Mouse (Mus musculus) limb, embryonic 14.5 days (tissue): ENCODE measurements at regions not wholly inside any gene's neighbourhood (a gene's known extent, or its start where the extent isn't known, plus 50 kb on each side); places are given as distances from the start of the nearest gene placed in this dataset.

Experiments used
- ATAC-seq: fragments of 200-750 bp; cut with Nextera tagmentation; 2 replicates; pipeline ENCODE4 v1.8.0; 2017; ENCODE audit warnings: low read depth, moderate number of reproducible peaks, moderate TSS enrichment; ENCODE audit not compliant: low FRiP score
- DNase-seq: peaks from one replicate; pipeline ENCODE4 v3.0.0-alpha.2; 2015; ENCODE audit warnings: low spot score
- H3K27ac ChIP-seq: fragments of 300-500 bp; sonication (generic); replicated peaks from 2 replicates; pipeline ENCODE4 v1.5.1; 2014; ENCODE audit warnings: low read depth, mild to moderate bottlenecking, low read length, moderate library complexity, mixed read lengths
- H3K27me3 ChIP-seq: fragments of 300-500 bp; sonication (generic); 2 replicates; pipeline ENCODE4 v1.6.1; 2014; ENCODE audit warnings: low read length, mixed read lengths; ENCODE audit not compliant: control insufficient read depth, insufficient read depth
- H3K36me3 ChIP-seq: fragments of 300-500 bp; sonication (generic); 2 replicates; pipeline ENCODE4 v1.6.1; 2014; ENCODE audit warnings: mild to moderate bottlenecking, low read length, moderate library complexity, mixed read lengths; ENCODE audit not compliant: control insufficient read depth, insufficient read depth
- H3K4me1 ChIP-seq: fragments of 300-500 bp; sonication (generic); 2 replicates; pipeline ENCODE4 v1.6.1; 2014; ENCODE audit warnings: antibody characterized with exemption, low read length, mixed read lengths; ENCODE audit not compliant: control insufficient read depth, insufficient read depth
- H3K4me2 ChIP-seq: fragments of 300-500 bp; sonication (generic); replicated peaks from 2 replicates; pipeline ENCODE4 v1.6.1; 2014; ENCODE audit warnings: low read depth, mild to moderate bottlenecking, low read length, moderate library complexity; ENCODE audit not compliant: severe bottlenecking
- H3K4me3 ChIP-seq: fragments of 300-500 bp; sonication (generic); replicated peaks from 2 replicates; pipeline ENCODE4 v1.5.1; 2014; ENCODE audit warnings: low read length
- H3K9ac ChIP-seq: fragments of 300-500 bp; sonication (generic); 2 replicates; pipeline ENCODE4 v1.6.1; 2014; ENCODE audit warnings: mild to moderate bottlenecking, low read depth, low read length, moderate library complexity; ENCODE audit not compliant: severe bottlenecking
- H3K9me3 ChIP-seq: fragments of 300-500 bp; sonication (generic); 2 replicates; pipeline ENCODE4 v1.6.1; 2016; ENCODE audit warnings: low read length; ENCODE audit not compliant: control insufficient read depth
- POLR2A ChIP-seq: fragments of 200-500 bp; IDR thresholded peaks from 2 replicates; pipeline ENCODE4 v1.8.0; 2012; ENCODE audit warnings: inconsistent platforms, mild to moderate bottlenecking, moderate library complexity, borderline replicate concordance; ENCODE audit not compliant: insufficient read depth, insufficient read length; ENCODE audit errors: extremely low read depth
- WGBS: fragments of 180-500 bp; shearing (Covaris S2); extraction: QIAGEN DNeasy Blood & Tissue Kit; methylation state at CpG from one replicate; pipeline ENCODE4 v1.1.7; 2014; 5-methylcytosine and 5-hydroxymethylcytosine counted together

GRCm38 (mm10) chr17:81878136-81878535 lies 140.0 kb upstream of the Slc8a1 start:
- H3K27me3 ChIP-seq = no peaks in the 10 kb centered on the region
- H3K36me3 ChIP-seq = no peaks in the 10 kb centered on the region
- H3K4me3 ChIP-seq = no peak overlapping the region
- no peaks in the 10 kb centered on the region for H3K9me3 ChIP-seq
- H3K4me1 ChIP-seq = no peaks in the 10 kb centered on the region
- no peak overlapping the region for H3K27ac ChIP-seq
- ATAC-seq (no peak), DNase-seq (no peak)
- no peak overlapping the region for H3K4me2 ChIP-seq
- no peak for TF ChIP-seq POLR2A
- no peak overlapping the region for H3K9ac ChIP-seq
- 93% methylated on average over 3 of the region's 3 CpGs for WGBS

DNA sequence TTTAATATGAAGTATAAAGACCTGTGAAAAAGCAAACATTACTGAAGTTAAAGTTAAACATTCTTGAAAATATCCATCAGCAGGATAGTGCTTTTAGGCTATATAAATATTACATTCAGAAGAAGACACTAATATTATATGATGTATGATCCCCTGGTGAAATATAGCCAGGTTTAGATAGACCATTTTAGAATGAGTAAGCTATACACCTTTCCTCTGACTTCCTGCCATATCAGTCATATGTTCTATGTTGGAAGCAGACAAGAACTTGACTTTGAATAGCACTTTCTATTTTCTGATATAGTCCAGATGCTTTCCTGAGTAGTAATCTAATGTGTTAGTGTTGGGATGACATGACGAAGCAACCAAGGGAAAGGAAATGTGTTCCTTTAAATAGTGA lies 128.5 kb upstream of the Slc8a1 start:
- WGBS = 78% methylated on average over 1 of the region's 1 CpGs
- Histone ChIP-seq H3K27ac (no peak overlapping the region), H3K36me3 (no peaks in the 10 kb centered on the region), H3K4me3 (no peak overlapping the region), H3K27me3 (no peaks in the 10 kb centered on the region), H3K9ac (no peak overlapping the region), H3K4me1 (no peaks in the 10 kb centered on the region), H3K4me2 (no peak overlapping the region), H3K9me3 (no peaks in the 10 kb centered on the region)
- no peak for TF ChIP-seq POLR2A
- ATAC-seq (no peak), DNase-seq (no peak)

DNA sequence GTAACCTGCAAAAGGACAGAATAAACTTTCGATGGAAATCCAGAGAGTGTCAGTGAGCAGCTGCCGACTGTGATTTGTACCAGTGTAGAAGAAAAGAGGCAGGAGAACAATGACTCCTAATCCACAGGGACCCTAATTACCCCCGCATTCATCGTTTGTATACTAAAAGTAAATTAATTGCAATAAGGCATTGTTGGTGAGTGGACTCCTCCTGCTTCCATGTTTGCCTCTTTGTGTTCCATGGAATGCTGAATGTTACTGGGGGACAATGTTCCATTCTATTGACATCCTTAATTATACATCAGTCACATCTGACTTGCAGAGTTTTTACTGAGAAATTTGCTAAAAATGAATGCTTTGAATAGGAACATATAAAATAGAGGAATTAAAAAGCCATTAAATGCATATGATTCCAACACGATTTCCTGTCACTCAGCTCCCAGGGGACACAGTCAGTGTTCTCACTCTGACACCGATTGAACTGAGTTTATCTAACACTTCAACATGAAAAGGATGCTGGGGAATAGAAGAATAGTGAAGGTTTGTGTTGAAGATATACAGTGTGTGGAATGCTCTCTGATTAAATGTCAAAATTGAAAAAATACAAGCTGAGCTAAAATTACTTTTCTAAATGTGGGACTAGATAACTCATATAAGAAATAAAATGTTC lies 111.3 kb upstream of the Slc8a1 start:
- H3K9ac ChIP-seq = no peak overlapping the region
- H3K27me3 ChIP-seq = no peaks in the 10 kb centered on the region
- H3K4me1 ChIP-seq = no peaks in the 10 kb centered on the region
- 63% methylated on average over 6 of the region's 6 CpGs for WGBS
- no peak overlapping the region for H3K4me3 ChIP-seq
- ATAC-seq (no peak), DNase-seq (no peak)
- no peaks in the 10 kb centered on the region for H3K36me3 ChIP-seq
- no peak overlapping the region for H3K27ac ChIP-seq
- H3K4me2 ChIP-seq = no peak overlapping the region
- TF ChIP-seq POLR2A = no peak
- H3K9me3 ChIP-seq = no peaks in the 10 kb centered on the region

GRCm38 (mm10) chr17:81843793-81844192 lies 105.6 kb upstream of the Slc8a1 start:
- no peaks in the 10 kb centered on the region for H3K4me1 ChIP-seq
- no peak overlapping the region for H3K4me2 ChIP-seq
- H3K36me3 ChIP-seq = no peaks in the 10 kb centered on the region
- no peak overlapping the region for H3K4me3 ChIP-seq
- WGBS = 77% methylated on average over 3 of the region's 3 CpGs
- ATAC-seq (no peak), DNase-seq (no peak)
- no peak overlapping the region for H3K9ac ChIP-seq
- no peaks in the 10 kb centered on the region for H3K9me3 ChIP-seq
- no peak overlapping the region for H3K27ac ChIP-seq
- TF ChIP-seq POLR2A = no peak
- no peaks in the 10 kb centered on the region for H3K27me3 ChIP-seq

- no peaks in the 10 kb centered on the region for H3K36me3 ChIP-seq
- H3K9me3 ChIP-seq = no peaks in the 10 kb centered on the region
- ATAC-seq (no peak), DNase-seq (no peak)
- no peak overlapping the region for H3K4me3 ChIP-seq
- H3K9ac ChIP-seq = no peak overlapping the region
- no peaks in the 10 kb centered on the region for H3K4me1 ChIP-seq
- WGBS = 60% methylated on average over 6 of the region's 6 CpGs
- H3K4me2 ChIP-seq = no peak overlapping the region
- no peak overlapping the region for H3K27ac ChIP-seq
- H3K27me3 ChIP-seq = no peaks in the 10 kb centered on the region
- no peak for TF ChIP-seq POLR2A
Observed at GRCm38 (mm10) chr17:81797827-81798376, 59.7 kb upstream of the Slc8a1 start.
